Mouse (Mus musculus): ENCODE data around the gene Erh. TPM values are rescaled to one million over a fixed set of nuclear protein-coding genes. Genes with fewer than 3 reads are reported as not detected.

The Erh gene
- total RNA-seq (2023) = 67.7 to 77.3 TPM (median 69.9 TPM) in 4 replicates

GRCm38 (mm10) chr12:80643693-80644505 is at the start of gene Erh, which contains the start of gene Slc39a9:
Gene Erh (minus strand): TSS chr12:80644341.
Gene Slc39a9 (plus strand): TSS chr12:80643883.

GRCm38 (mm10) chr12:80692269-80692972 is 48.3 kb upstream of the Erh start, which contains the start of gene Plekhd1:
Gene Plekhd1 (plus strand): TSS chr12:80692591.

Other genes starting within 250 kb of the Erh start
- gene Dcaf5, start 207.7 kb downstream of the Erh start, total RNA-seq (2023) = 49.6 to 53.9 TPM (median 52.1 TPM) in 4 replicates
- 34.9 to 40.9 TPM (median 37.4 TPM) in 4 replicates for gene Exd2, start 181.2 kb downstream of the Erh start, total RNA-seq (2023)
- not detected in 4 replicates for gene Galnt16, start 126.1 kb downstream of the Erh start, total RNA-seq (2023)
- 29.7 to 32.6 TPM (median 32.3 TPM) in 4 replicates for gene Slc39a9, start 458 bp downstream of the Erh start, total RNA-seq (2023)
- gene Plekhd1, start 48.2 kb upstream of the Erh start, total RNA-seq (2023) = not detected in 4 replicates
- not detected in 4 replicates for gene Ccdc177, start 116.3 kb upstream of the Erh start, total RNA-seq (2023)
- 110 to 127 TPM (median 122 TPM) in 4 replicates for gene Susd6, start 146.2 kb upstream of the Erh start, total RNA-seq (2023)